Mouse (Mus musculus): ENCODE data around the gene Ankrd6. TPM values are rescaled to one million over a fixed set of nuclear protein-coding genes. Genes with fewer than 3 reads are reported as not detected.

Ankrd6 gene
- polyA plus RNA-seq, 1 experiment from 2014 or later = 12.0 TPM

- H3K36me3 ChIP-seq = no peaks in the 10 kb centered on the region
- H3K9me3 ChIP-seq (replicated peaks) = no peaks in the 10 kb centered on the region
- H3K9ac ChIP-seq = no peak overlapping the region
- no peaks in the 10 kb centered on the region for H3K27me3 ChIP-seq
- peaks cover 7% of the 10 kb centered on the region; the same call in 1 of the 2 replicates for H3K4me1 ChIP-seq
- H3K4me2 ChIP-seq (replicated peaks) = no peak overlapping the region
- no peak overlapping the region for H3K4me3 ChIP-seq (replicated peaks)
- 90% methylated on average over 2 of the region's 2 CpGs for WGBS
- H3K27ac ChIP-seq (replicated peaks) = no peak overlapping the region
- no peak for ATAC-seq (ENCODE audit: insufficient number of reproducible peaks, low FRiP score, low TSS enrichment, low read depth)
Observed at GRCm38 (mm10) chr4:32905913-32906312, 44.7 kb downstream of the Ankrd6 start.

- no peaks in the 10 kb centered on the region for H3K36me3 ChIP-seq
- no peak overlapping the region for H3K27ac ChIP-seq (replicated peaks)
- H3K4me1 ChIP-seq = peaks cover 7% of the 10 kb centered on the region; the same call in 1 of the 2 replicates
- H3K9me3 ChIP-seq (replicated peaks) = no peaks in the 10 kb centered on the region
- WGBS = 79% methylated on average over 2 of the region's 2 CpGs
- H3K4me2 ChIP-seq (replicated peaks) = no peak overlapping the region
- no peak overlapping the region for H3K9ac ChIP-seq
- no peak overlapping the region for H3K4me3 ChIP-seq (replicated peaks)
- no peaks in the 10 kb centered on the region for H3K27me3 ChIP-seq
- no peak for ATAC-seq (ENCODE audit: insufficient number of reproducible peaks, low FRiP score, low TSS enrichment, low read depth)
Observed at GRCm38 (mm10) chr4:32905381-32905780, 45.3 kb downstream of the Ankrd6 start.

GRCm38 (mm10) chr4:32903826-32904225 lies 46.8 kb downstream of the Ankrd6 start:
- Histone ChIP-seq H3K4me2 (replicated peaks) (no peak overlapping the region), H3K9ac (no peak overlapping the region), H3K27me3 (no peaks in the 10 kb centered on the region), H3K9me3 (replicated peaks) (no peaks in the 10 kb centered on the region), H3K36me3 (no peaks in the 10 kb centered on the region), H3K4me3 (replicated peaks) (no peak overlapping the region), H3K4me1 (peaks cover 7% of the 10 kb centered on the region; the same call in 1 of the 2 replicates), H3K27ac (replicated peaks) (no peak overlapping the region)
- 69% methylated on average over 7 of the region's 7 CpGs for WGBS
- no peak for ATAC-seq (ENCODE audit: insufficient number of reproducible peaks, low FRiP score, low TSS enrichment, low read depth)

GRCm38 (mm10) chr4:32899051-32899450 lies 51.6 kb downstream of the Ankrd6 start:
- Histone ChIP-seq H3K9me3 (replicated peaks) (peaks cover 7% of the 10 kb centered on the region), H3K36me3 (no peaks in the 10 kb centered on the region), H3K4me1 (no peaks in the 10 kb centered on the region), H3K4me3 (replicated peaks) (no peak overlapping the region), H3K27me3 (no peaks in the 10 kb centered on the region), H3K27ac (replicated peaks) (no peak overlapping the region), H3K9ac (no peak overlapping the region), H3K4me2 (replicated peaks) (no peak overlapping the region)
- WGBS = 45% methylated on average over 4 of the region's 4 CpGs
- no peak; the same call in 1 of the 2 replicates for ATAC-seq (ENCODE audit: insufficient number of reproducible peaks, low FRiP score, low TSS enrichment, low read depth)

GRCm38 (mm10) chr4:32891341-32891740 lies 59.3 kb downstream of the Ankrd6 start:
- Histone ChIP-seq H3K4me2 (replicated peaks) (no peak overlapping the region), H3K27ac (replicated peaks) (no peak overlapping the region), H3K9ac (no peak overlapping the region), H3K36me3 (no peaks in the 10 kb centered on the region), H3K9me3 (replicated peaks) (peaks cover 11% of the 10 kb centered on the region), H3K27me3 (no peaks in the 10 kb centered on the region), H3K4me1 (peaks cover 16% of the 10 kb centered on the region; the same call in 1 of the 2 replicates), H3K4me3 (replicated peaks) (no peak overlapping the region)
- no peak for ATAC-seq (ENCODE audit: insufficient number of reproducible peaks, low FRiP score, low TSS enrichment, low read depth)
- WGBS = 93% methylated on average over 10 of the region's 10 CpGs

GRCm38 (mm10) chr4:32890735-32891098 lies 59.9 kb downstream of the Ankrd6 start:
- ATAC-seq (ENCODE audit: insufficient number of reproducible peaks, low FRiP score, low TSS enrichment, low read depth) = no peak
- 65% methylated on average over 5 of the region's 5 CpGs for WGBS
- H3K4me2 ChIP-seq (replicated peaks) = no peak overlapping the region

GRCm38 (mm10) chr4:32889996-32890734 lies 60.5 kb downstream of the Ankrd6 start:
- Histone ChIP-seq H3K4me1 (peaks cover 16% of the 10 kb centered on the region; the same call in 1 of the 2 replicates), H3K27me3 (no peaks in the 10 kb centered on the region), H3K27ac (replicated peaks) (peak overlapping the region; percentile 22; the same call in 1 of the 2 replicates), H3K9ac (no peak overlapping the region), H3K4me3 (replicated peaks) (no peak overlapping the region), H3K4me2 (replicated peaks) (no peak overlapping the region), H3K36me3 (no peaks in the 10 kb centered on the region), H3K9me3 (replicated peaks) (peaks cover 11% of the 10 kb centered on the region)
- WGBS = 43% methylated on average over 10 of the region's 10 CpGs
- no peak for ATAC-seq (ENCODE audit: insufficient number of reproducible peaks, low FRiP score, low TSS enrichment, low read depth)

More at GRCm38 (mm10) chr4:32890735-32891098, 59.9 kb downstream of the Ankrd6 start:
- no peak overlapping the region for H3K9ac ChIP-seq
- H3K36me3 ChIP-seq = no peaks in the 10 kb centered on the region
- H3K27me3 ChIP-seq = no peaks in the 10 kb centered on the region
- no peak overlapping the region for H3K27ac ChIP-seq (replicated peaks)
- peaks cover 16% of the 10 kb centered on the region; the same call in 1 of the 2 replicates for H3K4me1 ChIP-seq
- peaks cover 11% of the 10 kb centered on the region for H3K9me3 ChIP-seq (replicated peaks)
- no peak overlapping the region for H3K4me3 ChIP-seq (replicated peaks)

- 0 out of 2 replicates have a peak overlapping the region, but pooled peaks have one; percentile 22 for H3K27ac ChIP-seq (replicated peaks)
- no peaks in the 10 kb centered on the region for H3K36me3 ChIP-seq
- peak overlapping the region; percentile 12; the same call in 1 of the 2 replicates for H3K4me2 ChIP-seq (replicated peaks)
- no peak overlapping the region for H3K9ac ChIP-seq
- 60% methylated on average over 11 of the region's 11 CpGs for WGBS
- no peaks in the 10 kb centered on the region for H3K27me3 ChIP-seq
- peaks cover 16% of the 10 kb centered on the region; the same call in 1 of the 2 replicates for H3K4me1 ChIP-seq
- peaks cover 5% of the 10 kb centered on the region; the same call in 1 of the 2 replicates for H3K9me3 ChIP-seq (replicated peaks)
- no peak for ATAC-seq (ENCODE audit: insufficient number of reproducible peaks, low FRiP score, low TSS enrichment, low read depth)
- H3K4me3 ChIP-seq (replicated peaks) = no peak overlapping the region
Observed at GRCm38 (mm10) chr4:32889246-32889645, 61.4 kb downstream of the Ankrd6 start.

GRCm38 (mm10) chr4:32886479-32886878 lies 64.2 kb downstream of the Ankrd6 start:
- Histone ChIP-seq H3K4me1 (peaks cover 16% of the 10 kb centered on the region; the same call in 1 of the 2 replicates), H3K4me3 (replicated peaks) (no peak overlapping the region), H3K4me2 (replicated peaks) (no peak overlapping the region), H3K36me3 (no peaks in the 10 kb centered on the region), H3K27ac (replicated peaks) (no peak overlapping the region), H3K27me3 (no peaks in the 10 kb centered on the region), H3K9ac (no peak overlapping the region), H3K9me3 (replicated peaks) (no peaks in the 10 kb centered on the region)
- 90% methylated on average over 3 of the region's 3 CpGs for WGBS
- ATAC-seq (ENCODE audit: insufficient number of reproducible peaks, low FRiP score, low TSS enrichment, low read depth) = no peak

- Histone ChIP-seq H3K27ac (replicated peaks) (no peak overlapping the region), H3K36me3 (no peaks in the 10 kb centered on the region), H3K9ac (no peak overlapping the region), H3K4me1 (peaks cover 5% of the 10 kb centered on the region; the same call in 1 of the 2 replicates), H3K4me2 (replicated peaks) (no peak overlapping the region), H3K27me3 (no peaks in the 10 kb centered on the region), H3K9me3 (replicated peaks) (no peaks in the 10 kb centered on the region), H3K4me3 (replicated peaks) (no peak overlapping the region)
- WGBS = 37% methylated on average over 9 of the region's 9 CpGs
- ATAC-seq (ENCODE audit: insufficient number of reproducible peaks, low FRiP score, low TSS enrichment, low read depth) = no peak
Observed at GRCm38 (mm10) chr4:32884599-32884998, 66.0 kb downstream of the Ankrd6 start.

GRCm38 (mm10) chr4:32881001-32881400 lies 69.6 kb downstream of the Ankrd6 start:
- H3K36me3 ChIP-seq = no peaks in the 10 kb centered on the region

More at GRCm38 (mm10) chr4:32881001-32881400, 69.6 kb downstream of the Ankrd6 start:
- no peak overlapping the region for H3K27ac ChIP-seq (replicated peaks)
- H3K27me3 ChIP-seq = no peaks in the 10 kb centered on the region
- no peak for ATAC-seq (ENCODE audit: insufficient number of reproducible peaks, low FRiP score, low TSS enrichment, low read depth)
- no peaks in the 10 kb centered on the region for H3K9me3 ChIP-seq (replicated peaks)
- H3K4me2 ChIP-seq (replicated peaks) = no peak overlapping the region
- H3K4me3 ChIP-seq (replicated peaks) = no peak overlapping the region
- H3K9ac ChIP-seq = no peak overlapping the region
- no peaks in the 10 kb centered on the region for H3K4me1 ChIP-seq
- WGBS = 74% methylated on average over 4 of the region's 4 CpGs
